Mouse (Mus musculus): ENCODE results near the gene Mlec.

The Mlec gene

GRCm38 (mm10) chr5:115158040-115158983 is at the start of gene Mlec:
TSS of gene Mlec (minus strand) at chr5:115158179.
- peak; percentile 99 for DNase-seq

- no peak for DNase-seq
Observed at GRCm38 (mm10) chr5:115207244-115207643, 49.3 kb upstream of the Mlec start.

GRCm38 (mm10) chr5:115204562-115205311 is 46.8 kb upstream of the Mlec start:
- peak; percentile 84 to 85 for DNase-seq

- peak; percentile 61 to 66 for DNase-seq
Observed at GRCm38 (mm10) chr5:115203735-115204561, 46.0 kb upstream of the Mlec start.

- peak; percentile 63 to 71 for DNase-seq
Observed at GRCm38 (mm10) chr5:115194626-115195221, 36.7 kb upstream of the Mlec start.

- peak; percentile 75 to 85 for DNase-seq
Observed at GRCm38 (mm10) chr5:115193669-115194625, 36.0 kb upstream of the Mlec start, which contains the start of gene Cabp1. TSS of gene Cabp1 (minus strand) at chr5:115194381.

GRCm38 (mm10) chr5:115193226-115193625 is 35.2 kb upstream of the Mlec start:
- DNase-seq: peak; percentile 75 to 82

- DNase-seq: peak in 1 of 2 experiments; percentile 39
Observed at GRCm38 (mm10) chr5:115192828-115193195, 34.8 kb upstream of the Mlec start.

- peak; percentile 55 to 67 for DNase-seq
Observed at GRCm38 (mm10) chr5:115191880-115192827, 34.2 kb upstream of the Mlec start.

GRCm38 (mm10) chr5:115190081-115190480 is 32.1 kb upstream of the Mlec start:
- no peak for DNase-seq

GRCm38 (mm10) chr5:115188824-115189223 is 30.8 kb upstream of the Mlec start:
- peak; percentile 66 to 72 for DNase-seq

GRCm38 (mm10) chr5:115187188-115188131 is 29.5 kb upstream of the Mlec start:
- DNase-seq: peak; percentile 97 to 98

GRCm38 (mm10) chr5:115186371-115187073 is 28.5 kb upstream of the Mlec start:
- DNase-seq: peak; percentile 41 to 53

- DNase-seq: peak; percentile 67 to 69
Observed at GRCm38 (mm10) chr5:115184726-115185125, 26.7 kb upstream of the Mlec start.

GRCm38 (mm10) chr5:115183482-115183881 is 25.5 kb upstream of the Mlec start:
- no peak for DNase-seq

- no peak for DNase-seq
Observed at GRCm38 (mm10) chr5:115182925-115183324, 24.9 kb upstream of the Mlec start.

GRCm38 (mm10) chr5:115181248-115181940 is 23.4 kb upstream of the Mlec start:
- DNase-seq: peak; percentile 79 to 81

Data from cerebellum, adult 18-20 months (tissue).